Mouse (Mus musculus) bone marrow macrophage, adult 2 months (primary cell): ENCODE measurements around the gene Ptprm.

Experiments
- CTCF ChIP-seq: IDR thresholded peaks from 2 replicates; pipeline ENCODE4 v1.5.1; 2012; ENCODE audit warnings: low read depth, mild to moderate bottlenecking, low read length, moderate library complexity
- POLR2A ChIP-seq: IDR thresholded peaks from 2 replicates; pipeline ENCODE4 v1.6.1; 2012; ENCODE audit warnings: mild to moderate bottlenecking, low read depth, low read length, borderline replicate concordance

DNA sequence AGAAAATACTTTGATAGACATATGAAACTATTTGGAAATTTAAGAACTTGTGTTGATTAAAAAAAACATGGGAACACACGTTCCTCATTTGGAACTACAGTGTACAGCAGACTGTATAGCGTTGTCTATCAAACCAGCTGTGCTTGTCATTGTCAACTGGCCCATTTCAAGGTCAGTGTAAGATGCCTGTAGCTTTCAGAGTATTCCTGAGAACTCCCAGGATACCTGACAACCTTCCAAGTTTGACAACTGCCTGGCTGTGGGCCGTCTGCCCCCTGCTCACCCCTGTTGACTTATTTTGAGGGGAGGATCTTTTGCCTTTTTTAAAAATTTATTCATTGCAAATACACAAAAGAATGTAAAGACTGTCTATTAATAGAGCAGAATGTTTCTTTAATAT, 45.8 kb downstream of the Ptprm start:
- TF ChIP-seq POLR2A = no peak
- no peak for TF ChIP-seq CTCF
